Mouse (Mus musculus): ENCODE data around the gene Prpf40b. TPM values are rescaled to one million over a fixed set of nuclear protein-coding genes. Genes with fewer than 3 reads are reported as not detected.

Gene Prpf40b
- total and polyA plus RNA-seq, 2 experiments from 2014 or later: 89.7 to 116 TPM

DNA sequence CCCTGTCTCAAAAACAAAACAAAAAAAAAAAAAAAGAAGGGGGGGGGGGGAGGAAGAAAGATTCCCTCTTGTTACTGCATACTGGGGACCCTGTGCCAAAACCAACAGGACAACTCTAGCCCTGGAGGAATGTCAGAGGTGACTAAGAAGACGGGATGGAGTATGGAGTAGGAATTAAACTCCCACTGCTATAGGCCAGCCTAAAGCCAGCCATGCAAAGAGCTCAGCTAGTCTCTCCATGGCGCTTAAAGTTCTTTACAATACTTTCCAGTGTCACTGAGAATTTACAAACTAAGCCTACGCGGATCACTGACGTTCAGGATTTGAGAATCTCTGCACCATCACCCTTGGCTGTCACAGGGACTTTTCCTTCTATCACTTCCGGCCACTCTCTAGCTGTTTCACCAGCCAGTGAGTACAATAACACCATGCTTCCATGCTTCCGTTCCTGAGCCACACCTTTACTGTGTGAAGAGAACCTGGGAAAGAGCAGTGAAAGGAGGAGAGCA, 69.2 kb downstream of the Prpf40b start:
- H3K4me1 ChIP-seq (ENCODE audit: insufficient read depth): 0 out of 2 replicates have a peak, but pooled peaks cover 4% of the 10 kb centered on the region
- WGBS: 69% methylated on average over 7 of the region's 7 CpGs
- ATAC-seq: no peak
- no peak overlapping the region for H3K4me2 ChIP-seq (ENCODE audit: low read depth)
- H3K27me3 ChIP-seq (ENCODE audit: insufficient read depth, low read length): no peaks in the 10 kb centered on the region
- H3K9me3 ChIP-seq (ENCODE audit: low read length): no peaks in the 10 kb centered on the region
- H3K4me3 ChIP-seq (ENCODE audit: low read depth, low read length): no peak overlapping the region
- TF ChIP-seq CTCF (IDR thresholded peaks at IDR 0.05; ENCODE audit: low read depth): no peak
- no peak overlapping the region for H3K9ac ChIP-seq
- no peak for DNase-seq
- no peaks in the 10 kb centered on the region for H3K36me3 ChIP-seq (ENCODE audit: insufficient read depth)
- no peak overlapping the region for H3K27ac ChIP-seq (ENCODE audit: low read depth, low read length)

- DNase-seq (no peak), ATAC-seq (no peak)
- H3K27ac ChIP-seq (ENCODE audit: low read depth, low read length): no peak overlapping the region
- no peaks in the 10 kb centered on the region for H3K9me3 ChIP-seq (ENCODE audit: low read length)
- H3K4me3 ChIP-seq (ENCODE audit: low read depth, low read length): no peak overlapping the region
- WGBS: 80% methylated on average over 8 of the region's 8 CpGs
- TF ChIP-seq CTCF (IDR thresholded peaks at IDR 0.05; ENCODE audit: low read depth): no peak
- no peaks in the 10 kb centered on the region for H3K36me3 ChIP-seq (ENCODE audit: insufficient read depth)
- H3K27me3 ChIP-seq (ENCODE audit: insufficient read depth, low read length): no peaks in the 10 kb centered on the region
- 0 out of 2 replicates have a peak, but pooled peaks cover 4% of the 10 kb centered on the region for H3K4me1 ChIP-seq (ENCODE audit: insufficient read depth)
- no peak overlapping the region for H3K9ac ChIP-seq
- H3K4me2 ChIP-seq (ENCODE audit: low read depth): no peak overlapping the region
Observed at GRCm38 (mm10) chr15:99364921-99365320, 70.0 kb downstream of the Prpf40b start.

Other genes starting within 250 kb of the Prpf40b start
- gene Prph, start 239.9 kb upstream of the Prpf40b start, total RNA-seq (2014; rRNA removed): 1.7 and 2.3 TPM in 2 replicates
- gene Prph, start 239.9 kb upstream of the Prpf40b start, polyA plus RNA-seq (2015; fragmentation: Nextera tagmentation; extraction: Ambion mirVana): 2.3 and 2.4 TPM in 2 replicates
- gene Troap, start 220.5 kb upstream of the Prpf40b start, total RNA-seq (2014; rRNA removed): 1.5 and 3.9 TPM in 2 replicates
- gene Troap, start 220.5 kb upstream of the Prpf40b start, polyA plus RNA-seq (2015; fragmentation: Nextera tagmentation; extraction: Ambion mirVana): 2.7 and 3.1 TPM in 2 replicates
- gene C1ql4, start 207.3 kb upstream of the Prpf40b start, total RNA-seq (2014; rRNA removed): 0.23 and 0.48 TPM in 2 replicates
- 0.40 TPM in 1 of 2 replicates, not detected in the other for gene C1ql4, start 207.3 kb upstream of the Prpf40b start, polyA plus RNA-seq (2015; fragmentation: Nextera tagmentation; extraction: Ambion mirVana)
- gene Dnajc22, start 201.9 kb upstream of the Prpf40b start, total RNA-seq (2014; rRNA removed): 0.38 and 0.71 TPM in 2 replicates
- gene Dnajc22, start 201.9 kb upstream of the Prpf40b start, polyA plus RNA-seq (2015; fragmentation: Nextera tagmentation; extraction: Ambion mirVana): 0.15 and 0.51 TPM in 2 replicates
- gene Spats2, start 169.2 kb upstream of the Prpf40b start, total RNA-seq (2014; rRNA removed): 28.9 and 29.6 TPM in 2 replicates
- gene Spats2, start 169.2 kb upstream of the Prpf40b start, polyA plus RNA-seq (2015; fragmentation: Nextera tagmentation; extraction: Ambion mirVana): 21.8 and 24.4 TPM in 2 replicates
- 22.9 and 435 TPM in 2 replicates for gene Kcnh3, start 70.2 kb upstream of the Prpf40b start, total RNA-seq (2014; rRNA removed)
- gene Kcnh3, start 70.2 kb upstream of the Prpf40b start, polyA plus RNA-seq (2015; fragmentation: Nextera tagmentation; extraction: Ambion mirVana): 7.7 and 8.2 TPM in 2 replicates
- 231 and 250 TPM in 2 replicates for gene Mcrs1, start 43.1 kb upstream of the Prpf40b start, total RNA-seq (2014; rRNA removed)
- 242 and 258 TPM in 2 replicates for gene Mcrs1, start 43.1 kb upstream of the Prpf40b start, polyA plus RNA-seq (2015; fragmentation: Nextera tagmentation; extraction: Ambion mirVana)
- gene Fam186b, start 801 bp downstream of the Prpf40b start, total RNA-seq (2014; rRNA removed): 0.52 and 1.5 TPM in 2 replicates
- 0.58 and 0.85 TPM in 2 replicates for gene Fam186b, start 801 bp downstream of the Prpf40b start, polyA plus RNA-seq (2015; fragmentation: Nextera tagmentation; extraction: Ambion mirVana)
- gene Fmnl3, start 75.4 kb downstream of the Prpf40b start, total RNA-seq (2014; rRNA removed): 11.2 and 14.2 TPM in 2 replicates
- gene Fmnl3, start 75.4 kb downstream of the Prpf40b start, polyA plus RNA-seq (2015; fragmentation: Nextera tagmentation; extraction: Ambion mirVana): 7.3 and 8.6 TPM in 2 replicates
- gene Tmbim6, start 97.8 kb downstream of the Prpf40b start, total RNA-seq (2014; rRNA removed): 203 and 234 TPM in 2 replicates
- 269 and 312 TPM in 2 replicates for gene Tmbim6, start 97.8 kb downstream of the Prpf40b start, polyA plus RNA-seq (2015; fragmentation: Nextera tagmentation; extraction: Ambion mirVana)
- gene Nckap5l, start 162.7 kb downstream of the Prpf40b start, total RNA-seq (2014; rRNA removed): 12.3 and 17.6 TPM in 2 replicates
- gene Nckap5l, start 162.7 kb downstream of the Prpf40b start, polyA plus RNA-seq (2015; fragmentation: Nextera tagmentation; extraction: Ambion mirVana): 7.9 and 10.3 TPM in 2 replicates
- 12.1 and 17.5 TPM in 2 replicates for gene Bcdin3d, start 179.6 kb downstream of the Prpf40b start, total RNA-seq (2014; rRNA removed)
- gene Bcdin3d, start 179.6 kb downstream of the Prpf40b start, polyA plus RNA-seq (2015; fragmentation: Nextera tagmentation; extraction: Ambion mirVana): 12.8 and 15.7 TPM in 2 replicates
- 19.2 and 25.6 TPM in 2 replicates for gene Faim2, start 233.1 kb downstream of the Prpf40b start, total RNA-seq (2014; rRNA removed)
- 44.6 and 57.4 TPM in 2 replicates for gene Faim2, start 233.1 kb downstream of the Prpf40b start, polyA plus RNA-seq (2015; fragmentation: Nextera tagmentation; extraction: Ambion mirVana)